Mouse (Mus musculus) testis, adult 2 months (tissue): ENCODE measurements around the gene 1700061G19Rik. TPM values are rescaled to one million over a fixed set of nuclear protein-coding genes. Genes with fewer than 3 reads are reported as not detected.
"Not testable (repeated sequence)": the region's sequence is repeated elsewhere in the genome, so short reads cannot be mapped to it uniquely, and the experiment has no call there.

Experiments
- H3K27ac ChIP-seq: fragments of 200-500 bp; 2 replicates; pipeline ENCODE4 v1.5.1; 2012; ENCODE audit warnings: low read depth, low read length; ENCODE audit not compliant: control insufficient read depth, insufficient read depth
- H3K27me3 ChIP-seq: fragments of 200-500 bp; 2 replicates; pipeline ENCODE4 v1.6.1; 2012; ENCODE audit warnings: mild to moderate bottlenecking, low read length, moderate library complexity; ENCODE audit not compliant: control insufficient read depth, insufficient read depth
- H3K36me3 ChIP-seq: fragments of 200-500 bp; 2 replicates; pipeline ENCODE4 v1.6.1; 2012; ENCODE audit warnings: mild to moderate bottlenecking, low read length; ENCODE audit not compliant: control insufficient read depth, insufficient read depth
- H3K4me1 ChIP-seq: fragments of 200-500 bp; 2 replicates; pipeline ENCODE4 v1.6.1; 2012; ENCODE audit warnings: low read length; ENCODE audit not compliant: control insufficient read depth, insufficient read depth
- H3K4me3 ChIP-seq: fragments of 200-500 bp; 2 replicates; pipeline ENCODE4 v1.5.1; 2012; ENCODE audit warnings: low read depth, mild to moderate bottlenecking, low read length, moderate library complexity, mixed read lengths; ENCODE audit not compliant: control insufficient read depth
- CTCF ChIP-seq: fragments of 200-500 bp; IDR thresholded peaks from 2 replicates; pipeline ENCODE4 v1.5.1; 2012; ENCODE audit warnings: low read depth, mild to moderate bottlenecking, inconsistent platforms, low read length, moderate library complexity; ENCODE audit not compliant: control insufficient read depth, insufficient read depth, insufficient replicate concordance
- POLR2A ChIP-seq: fragments of 200-500 bp; IDR thresholded peaks from 2 replicates; pipeline ENCODE4 v1.6.1; 2012; ENCODE audit warnings: low read depth, mild to moderate bottlenecking, inconsistent platforms, low read length, moderate library complexity; ENCODE audit not compliant: control insufficient read depth
- polyA plus RNA-seq: library from polyadenylated mRNA; depleted of rRNA; stranded (reverse); fragments of >200 nt; gene quantifications from 2 replicates; pipeline ENCODE4 v1.2.3, GENCODE M21; 2012

The 1700061G19Rik gene
- polyA plus RNA-seq, 1 experiment, result 157 TPM

DNA sequence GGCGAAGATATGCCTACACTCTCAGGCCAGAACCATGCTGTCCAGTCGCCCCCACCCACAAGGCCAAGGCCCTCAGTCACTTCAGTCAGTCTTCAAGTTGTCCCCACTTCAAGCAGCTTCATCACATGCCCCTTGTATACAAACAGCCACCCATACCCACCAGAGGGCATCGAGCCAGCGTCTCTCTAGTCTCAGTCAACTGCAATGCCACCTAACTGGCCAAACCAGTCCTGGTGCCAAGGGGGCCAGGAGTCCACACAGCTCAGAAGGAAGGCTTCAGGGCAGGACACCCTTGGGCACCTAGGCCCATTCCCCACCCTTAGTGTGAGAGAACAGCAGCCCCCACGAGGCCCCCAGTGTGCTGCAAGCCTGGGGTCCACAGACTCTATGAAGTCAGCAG lies 31.8 kb downstream of the 1700061G19Rik start:
- Histone ChIP-seq H3K36me3 (no peaks in the 10 kb centered on the region; the same call in 1 of the 2 replicates), H3K27me3 (no peaks in the 10 kb centered on the region), H3K27ac (no peak overlapping the region), H3K4me1 (no peaks in the 10 kb centered on the region), H3K4me3 (no peak overlapping the region)
- TF ChIP-seq POLR2A, result no peak
- no peak for TF ChIP-seq CTCF

DNA sequence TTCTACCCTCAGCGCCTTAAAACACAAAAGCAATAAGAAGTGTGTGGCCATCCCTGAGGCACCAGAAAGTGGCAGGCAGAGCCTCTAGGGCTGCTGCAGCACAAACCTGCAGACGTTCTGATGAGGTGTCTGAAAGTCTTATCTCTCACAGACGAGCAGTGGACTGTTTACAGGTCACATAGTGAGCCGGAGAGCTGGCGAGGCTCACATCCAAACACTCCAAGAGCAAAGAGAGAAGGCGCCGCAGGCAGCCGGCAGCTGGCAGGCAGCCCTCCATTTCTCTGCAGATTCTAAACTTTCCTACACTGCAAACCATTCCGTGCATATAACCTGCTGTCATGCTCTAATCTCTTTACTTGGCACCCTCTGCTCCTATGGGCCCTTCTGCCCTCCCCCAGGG lies 32.6 kb downstream of the 1700061G19Rik start:
- no peak overlapping the region for H3K4me3 ChIP-seq
- H3K36me3 ChIP-seq, result no peaks in the 10 kb centered on the region; the same call in 1 of the 2 replicates
- TF ChIP-seq CTCF, result no peak
- TF ChIP-seq POLR2A, result no peak
- no peak overlapping the region for H3K27ac ChIP-seq
- H3K4me1 ChIP-seq, result no peaks in the 10 kb centered on the region
- H3K27me3 ChIP-seq, result no peaks in the 10 kb centered on the region

DNA sequence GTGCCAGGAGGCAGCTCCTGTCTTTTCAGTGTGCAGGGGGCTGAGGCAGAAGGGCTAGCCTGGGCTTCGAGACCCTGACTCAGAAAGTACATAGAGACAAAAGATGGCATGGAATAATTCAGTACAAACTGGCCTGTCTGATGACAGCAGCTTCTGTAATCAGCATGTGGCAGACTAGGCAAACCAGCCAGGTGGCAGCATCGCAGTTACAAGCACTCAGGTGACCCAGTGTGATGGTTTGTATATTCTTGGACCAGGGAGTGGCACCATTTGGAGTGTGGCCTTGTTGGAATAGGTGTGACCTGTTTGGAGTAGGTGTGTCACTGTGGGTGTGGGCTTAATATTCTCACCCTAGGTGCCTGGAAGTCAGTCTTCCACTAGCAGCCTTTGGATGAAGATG lies 34.5 kb downstream of the 1700061G19Rik start:
- H3K27me3 ChIP-seq, H3K4me1 ChIP-seq, H3K27ac ChIP-seq, H3K4me3 ChIP-seq, H3K36me3 ChIP-seq: not testable (repeated sequence)

- TF ChIP-seq POLR2A, result no peak
- no peak for TF ChIP-seq CTCF
- Histone ChIP-seq H3K27me3 (no peaks in the 10 kb centered on the region), H3K4me3 (no peak overlapping the region), H3K27ac (no peak overlapping the region), H3K4me1 (no peaks in the 10 kb centered on the region), H3K36me3 (peaks cover 3% of the 10 kb centered on the region; the same call in 1 of the 2 replicates)
These were observed 37.7 kb downstream of the 1700061G19Rik start for GRCm38 (mm10) chr17:56913023-56913422.

- Histone ChIP-seq H3K27ac (no peak overlapping the region), H3K4me1 (no peaks in the 10 kb centered on the region), H3K4me3 (no peak overlapping the region), H3K36me3 (peaks cover 4% of the 10 kb centered on the region; the same call in 1 of the 2 replicates), H3K27me3 (no peaks in the 10 kb centered on the region)
- TF ChIP-seq CTCF (no peak), POLR2A (no peak)
These were observed 38.2 kb downstream of the 1700061G19Rik start for GRCm38 (mm10) chr17:56913444-56913843.

- TF ChIP-seq POLR2A, result no peak
- no peak for TF ChIP-seq CTCF
- no peak overlapping the region for H3K4me3 ChIP-seq
- peaks cover 4% of the 10 kb centered on the region; the same call in 1 of the 2 replicates for H3K36me3 ChIP-seq
- no peaks in the 10 kb centered on the region for H3K4me1 ChIP-seq
- no peak overlapping the region for H3K27ac ChIP-seq
- no peaks in the 10 kb centered on the region for H3K27me3 ChIP-seq
These were observed 41.9 kb downstream of the 1700061G19Rik start for GRCm38 (mm10) chr17:56917166-56917565.

- peaks cover 4% of the 10 kb centered on the region; the same call in 1 of the 2 replicates for H3K36me3 ChIP-seq
- TF ChIP-seq POLR2A (no peak), CTCF (no peak)
- no peak overlapping the region for H3K4me3 ChIP-seq
- H3K4me1 ChIP-seq, result no peaks in the 10 kb centered on the region
- H3K27ac ChIP-seq, result no peak overlapping the region
- H3K27me3 ChIP-seq, result no peaks in the 10 kb centered on the region
These were observed 44.4 kb downstream of the 1700061G19Rik start for GRCm38 (mm10) chr17:56919725-56920124.

DNA sequence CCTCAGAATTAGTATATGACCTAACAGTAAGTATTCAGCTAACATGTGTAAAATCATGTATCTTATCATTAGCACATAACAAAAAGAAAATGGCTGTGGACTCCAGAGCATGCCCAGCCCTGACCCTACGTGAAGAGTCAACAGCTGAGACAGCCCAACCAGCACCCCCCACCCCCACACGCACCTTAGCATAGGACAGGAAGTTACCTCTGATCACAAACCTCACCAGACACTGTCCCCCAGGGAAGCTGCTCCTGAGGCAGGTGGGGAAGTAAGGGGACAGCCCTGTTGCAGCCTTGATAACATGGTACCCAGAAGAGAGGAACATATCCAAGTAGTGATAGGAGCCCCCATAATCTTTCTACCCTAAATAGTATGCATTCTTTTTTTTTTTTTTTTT lies 50.7 kb downstream of the 1700061G19Rik start:
- Histone ChIP-seq H3K36me3 (peaks cover 3% of the 10 kb centered on the region), H3K27me3 (no peaks in the 10 kb centered on the region), H3K27ac (no peak overlapping the region), H3K4me1 (no peaks in the 10 kb centered on the region; the same call in 1 of the 2 replicates), H3K4me3 (no peak overlapping the region)
- TF ChIP-seq CTCF (no peak), POLR2A (no peak)
